Mouse (Mus musculus) hindbrain, postnatal 0 days (tissue): ENCODE data around the gene Ace3. TPM values are rescaled to one million over a fixed set of nuclear protein-coding genes. Genes with fewer than 3 reads are reported as not detected.

Source experiments
- ATAC-seq: fragments of 200-750 bp; cut with Nextera tagmentation; 2 replicates; pipeline ENCODE4 v1.8.0; 2017; ENCODE audit warnings: mild to moderate bottlenecking, moderate TSS enrichment, moderate library complexity
- DNase-seq: peaks from one replicate; pipeline ENCODE4 v3.0.0-alpha.2; 2015; ENCODE audit warnings: low spot score
- H3K27ac ChIP-seq: fragments of 300-500 bp; sonication (generic); 2 replicates; pipeline ENCODE4 v1.5.1; 2014; ENCODE audit warnings: mild to moderate bottlenecking
- H3K27me3 ChIP-seq: fragments of 300-500 bp; sonication (generic); 2 replicates; pipeline ENCODE4 v1.6.1; 2014; ENCODE audit warnings: low read length, mixed read lengths; ENCODE audit not compliant: insufficient read depth
- H3K36me3 ChIP-seq: fragments of 300-500 bp; sonication (generic); 2 replicates; pipeline ENCODE4 v1.6.1; 2014; ENCODE audit warnings: low read length, mixed read lengths; ENCODE audit not compliant: insufficient read depth
- H3K4me1 ChIP-seq: fragments of 300-500 bp; sonication (generic); 2 replicates; pipeline ENCODE4 v1.6.1; 2014; ENCODE audit warnings: antibody characterized with exemption, low read length, mixed read lengths; ENCODE audit not compliant: insufficient read depth
- H3K4me2 ChIP-seq: fragments of 300-500 bp; sonication (generic); 2 replicates; pipeline ENCODE4 v1.6.1; 2014; ENCODE audit warnings: low read depth, mild to moderate bottlenecking, low read length, moderate library complexity, mixed read lengths
- H3K4me3 ChIP-seq: fragments of 300-500 bp; sonication (generic); 2 replicates; pipeline ENCODE4 v1.5.1; 2014; ENCODE audit warnings: low read length
- H3K9ac ChIP-seq: fragments of 300-500 bp; sonication (generic); replicated peaks from 2 replicates; pipeline ENCODE4 v1.6.1; 2014; ENCODE audit warnings: mild to moderate bottlenecking, low read length, moderate library complexity, mixed read lengths
- H3K9me3 ChIP-seq: fragments of 300-500 bp; sonication (generic); 2 replicates; pipeline ENCODE4 v1.6.1; 2016; ENCODE audit warnings: low read length, mixed read lengths
- CTCF ChIP-seq: IDR thresholded peaks from 2 replicates; pipeline ENCODE4 v1.5.1; 2016; ENCODE audit warnings: antibody characterized with exemption, control low read depth, low read depth
- WGBS: fragments of 180-500 bp; shearing (Covaris S2); extraction: QIAGEN DNeasy Blood & Tissue Kit; methylation state at CpG from one replicate; pipeline ENCODE4 v1.1.7; 2014; 5-methylcytosine and 5-hydroxymethylcytosine counted together
- polyA plus RNA-seq: library from polyadenylated mRNA; unstranded; fragments of >200 nt; fragmentation: Nextera tagmentation; extraction: Ambion mirVana; gene quantifications from 2 replicates; pipeline ENCODE4 v1.2.1, GENCODE M21; 2015
- total RNA-seq: library from RNA; depleted of rRNA; stranded (reverse); fragments of >200 nt; gene quantifications from 2 replicates; pipeline ENCODE4 v1.2.3, GENCODE M21; 2014

Ace3 gene
- total and polyA plus RNA-seq, 2 experiments from 2014 or later, result not detected

GRCm38 (mm10) chr11:106034986-106035385 is 40.5 kb downstream of the Ace3 start:
- no peak for TF ChIP-seq CTCF
- DNase-seq (no peak), ATAC-seq (no peak)
- Histone ChIP-seq H3K4me3 (no peak overlapping the region), H3K9ac (no peak overlapping the region), H3K27me3 (no peaks in the 10 kb centered on the region), H3K4me1 (peaks cover 7% of the 10 kb centered on the region), H3K9me3 (no peaks in the 10 kb centered on the region), H3K36me3 (no peaks in the 10 kb centered on the region), H3K27ac (no peak overlapping the region), H3K4me2 (no peak overlapping the region)
- 89% methylated on average over 9 of the region's 9 CpGs for WGBS

- peaks cover 7% of the 10 kb centered on the region for H3K4me1 ChIP-seq
- ATAC-seq (peak; percentile 97), DNase-seq (peak; percentile 98)
- peak within 1 kb of the TSS; percentile 78 for H3K9ac ChIP-seq
- H3K4me2 ChIP-seq, result peak within 1 kb of the TSS; percentile 67
- no peaks in the 10 kb centered on the region for H3K36me3 ChIP-seq
- H3K27ac ChIP-seq, result peak within 1 kb of the TSS; percentile 95
- WGBS, result under 1% methylated on average over 66 of the region's 66 CpGs
- no peak; the same call in 1 of the 2 replicates for TF ChIP-seq CTCF
- no peaks in the 10 kb centered on the region for H3K9me3 ChIP-seq
- H3K4me3 ChIP-seq, result peak within 1 kb of the TSS; percentile 72
- H3K27me3 ChIP-seq, result no peaks in the 10 kb centered on the region
Observed at GRCm38 (mm10) chr11:106036548-106037417, 42.3 kb downstream of the Ace3 start, which contains the start of gene Dcaf7. Gene Dcaf7 (plus strand): TSS chr11:106036872.

GRCm38 (mm10) chr11:106037418-106037751 is 42.9 kb downstream of the Ace3 start:
- peak; percentile 80 for ATAC-seq
- WGBS, result 0% methylated on average over 13 of the region's 13 CpGs

DNA sequence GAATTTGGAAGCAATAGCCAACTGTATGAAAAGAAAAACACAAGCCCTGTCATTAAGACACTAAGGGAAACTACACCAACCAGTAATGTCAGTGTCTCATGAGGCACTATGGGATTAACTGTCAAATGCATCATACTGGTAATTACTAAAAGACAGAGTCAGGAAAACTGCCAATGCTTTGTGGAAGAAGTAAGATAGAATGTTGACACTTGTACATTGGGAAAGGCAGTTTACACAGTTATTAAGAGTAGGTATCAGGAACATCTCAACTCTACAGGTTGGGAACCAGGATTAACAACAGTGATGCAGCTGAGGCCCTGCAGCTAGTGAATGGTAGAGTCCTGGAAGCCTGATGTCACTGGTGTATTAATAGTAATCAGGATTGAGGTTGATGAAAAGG is 49.9 kb downstream of the Ace3 start:
- Histone ChIP-seq H3K27ac (no peak overlapping the region), H3K9me3 (no peaks in the 10 kb centered on the region), H3K36me3 (peaks cover 16% of the 10 kb centered on the region), H3K4me3 (no peak overlapping the region), H3K4me2 (no peak overlapping the region), H3K27me3 (no peaks in the 10 kb centered on the region), H3K4me1 (no peaks in the 10 kb centered on the region), H3K9ac (no peak overlapping the region)
- TF ChIP-seq CTCF, result no peak
- ATAC-seq (no peak), DNase-seq (no peak)

More at GRCm38 (mm10) chr11:106037418-106037751, 42.9 kb downstream of the Ace3 start:
- peak; percentile 26 for TF ChIP-seq CTCF
- peaks cover 7% of the 10 kb centered on the region for H3K4me1 ChIP-seq
- no peaks in the 10 kb centered on the region for H3K9me3 ChIP-seq
- no peaks in the 10 kb centered on the region for H3K27me3 ChIP-seq
- H3K4me2 ChIP-seq, result peak overlapping the region; percentile 67
- H3K9ac ChIP-seq, result peak overlapping the region; percentile 78
- H3K27ac ChIP-seq, result peak overlapping the region; percentile 95
- DNase-seq, result peak; percentile 95
- peak overlapping the region; percentile 72 for H3K4me3 ChIP-seq
- H3K36me3 ChIP-seq, result no peaks in the 10 kb centered on the region

DNA sequence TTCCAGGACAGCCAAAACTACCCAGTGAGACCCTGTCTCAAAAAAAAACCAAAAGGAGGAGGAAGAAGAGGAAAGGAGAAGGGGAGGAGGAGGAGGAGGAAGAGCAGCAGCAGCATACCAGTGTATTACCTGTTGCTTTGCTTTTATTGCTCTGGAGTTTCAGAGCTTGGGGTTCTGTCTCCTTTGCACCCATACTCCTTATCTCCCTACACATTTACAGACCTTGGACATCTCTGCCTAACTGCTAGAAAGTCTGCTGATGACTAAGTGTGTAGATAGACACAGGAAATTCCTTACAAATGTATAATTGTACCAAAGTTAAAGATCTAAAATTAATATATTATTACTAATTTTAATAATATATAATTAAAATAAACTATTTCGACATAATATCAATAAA is 50.8 kb downstream of the Ace3 start:
- no peak for TF ChIP-seq CTCF
- Histone ChIP-seq H3K27ac (no peak overlapping the region), H3K4me3 (no peak overlapping the region), H3K36me3 (peaks cover 21% of the 10 kb centered on the region), H3K9ac (no peak overlapping the region), H3K27me3 (no peaks in the 10 kb centered on the region), H3K4me1 (no peaks in the 10 kb centered on the region), H3K4me2 (no peak overlapping the region), H3K9me3 (no peaks in the 10 kb centered on the region)
- 98% methylated on average over 1 of the region's 1 CpGs for WGBS
- DNase-seq (no peak), ATAC-seq (no peak)

DNA sequence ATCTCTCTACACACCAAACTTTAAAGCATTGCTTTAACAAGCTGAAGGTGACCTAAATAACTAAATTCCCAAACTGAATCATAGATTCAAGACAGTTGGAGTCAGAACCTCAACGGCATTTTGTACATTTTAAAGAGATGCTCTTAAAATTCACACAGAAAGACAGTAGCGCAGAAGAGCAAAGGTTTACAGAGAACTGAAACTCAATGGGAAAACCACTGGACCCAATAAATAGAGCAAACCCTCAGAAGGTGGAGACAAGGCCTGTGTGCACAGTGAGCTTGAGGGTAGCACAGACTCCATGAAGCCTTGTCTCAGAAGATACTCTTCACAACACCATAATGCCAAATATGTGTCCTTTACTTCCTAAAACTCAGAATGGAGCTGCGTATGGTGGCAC is 51.3 kb downstream of the Ace3 start:
- no peak for TF ChIP-seq CTCF
- ATAC-seq, result no peak
- Histone ChIP-seq H3K9me3 (no peaks in the 10 kb centered on the region), H3K27ac (no peak overlapping the region), H3K27me3 (no peaks in the 10 kb centered on the region), H3K4me3 (no peak overlapping the region), H3K4me2 (no peak overlapping the region), H3K9ac (no peak overlapping the region), H3K36me3 (peaks cover 24% of the 10 kb centered on the region), H3K4me1 (no peaks in the 10 kb centered on the region)
- DNase-seq, result no peak
- 96% methylated on average over 3 of the region's 3 CpGs for WGBS

DNA sequence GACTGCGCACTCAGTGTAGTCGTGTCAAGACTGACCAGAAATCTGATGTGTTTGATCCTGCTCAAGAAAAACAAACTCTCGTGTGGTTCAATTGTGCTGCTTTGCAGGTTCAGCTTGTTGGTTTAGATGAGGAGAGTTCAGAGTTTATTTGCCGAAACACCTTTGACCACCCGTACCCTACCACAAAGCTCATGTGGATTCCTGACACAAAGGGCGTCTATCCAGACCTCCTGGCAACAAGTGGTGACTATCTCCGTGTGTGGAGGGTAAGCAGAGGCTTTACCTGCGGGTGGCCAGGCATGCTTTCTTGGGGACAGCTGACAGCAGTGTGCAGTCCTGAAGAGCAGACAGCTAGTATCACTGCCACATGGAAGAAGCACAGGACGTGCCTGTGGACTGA is 52.1 kb downstream of the Ace3 start:
- Histone ChIP-seq H3K4me1 (no peaks in the 10 kb centered on the region), H3K36me3 (peaks cover 30% of the 10 kb centered on the region), H3K4me3 (no peak overlapping the region), H3K4me2 (no peak overlapping the region), H3K9me3 (no peaks in the 10 kb centered on the region), H3K27me3 (no peaks in the 10 kb centered on the region), H3K27ac (no peak overlapping the region), H3K9ac (no peak overlapping the region)
- no peak for TF ChIP-seq CTCF
- ATAC-seq (no peak), DNase-seq (no peak)
- 87% methylated on average over 9 of the region's 9 CpGs for WGBS
